Mouse (Mus musculus): ENCODE measurements around the gene Gkap1. TPM values are rescaled to one million over a fixed set of nuclear protein-coding genes. Genes with fewer than 3 reads are reported as not detected.

Gkap1 gene
- total RNA-seq, 2 experiments from 2014 or later: 10.9 to 20.2 TPM

DNA sequence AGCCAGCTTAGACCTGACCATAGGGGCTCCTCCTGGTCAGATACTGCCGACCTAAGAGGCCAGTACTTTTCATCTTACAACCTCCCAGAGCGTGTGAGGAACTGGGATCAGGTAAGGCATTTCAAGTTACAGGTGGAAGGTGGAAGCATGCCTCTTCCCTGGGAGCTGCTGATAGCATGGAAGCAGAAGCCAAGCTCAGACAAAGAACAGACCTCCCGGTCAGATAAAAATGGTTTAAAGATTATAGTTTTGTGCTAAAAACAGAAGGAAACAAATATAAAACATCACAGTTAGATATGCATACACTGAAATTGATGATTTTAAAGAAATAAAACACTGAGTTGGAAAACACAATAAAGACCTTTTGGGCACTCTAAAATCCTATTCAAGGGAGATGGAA, 8.6 kb downstream of the Gkap1 start:
- no peak for ATAC-seq (replicated peaks; ENCODE audit: poor library complexity)

GRCm38 (mm10) chr13:58263546-58263945, 12.0 kb downstream of the Gkap1 start:
- ATAC-seq (replicated peaks; ENCODE audit: poor library complexity): peak; percentile 76

DNA sequence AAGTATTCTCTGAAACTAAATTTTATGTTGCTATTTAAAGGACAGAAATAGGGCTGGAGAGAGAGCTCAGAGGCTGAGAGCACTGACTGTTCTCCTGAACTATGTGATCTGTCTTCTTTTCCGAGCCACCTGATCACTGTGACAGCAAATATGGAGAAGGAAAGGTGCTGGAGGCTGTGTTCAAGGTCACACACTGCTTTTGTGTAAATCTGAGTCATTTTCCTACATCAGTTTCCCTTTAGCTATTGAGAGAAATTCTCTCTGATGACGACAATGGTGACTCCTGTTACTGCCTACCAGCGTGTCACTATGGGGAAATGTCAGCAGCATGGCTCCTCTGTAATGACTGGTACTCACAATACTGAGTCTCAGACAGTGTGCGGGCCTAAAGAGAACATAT, 13.8 kb downstream of the Gkap1 start:
- ATAC-seq (replicated peaks; ENCODE audit: poor library complexity): no peak

DNA sequence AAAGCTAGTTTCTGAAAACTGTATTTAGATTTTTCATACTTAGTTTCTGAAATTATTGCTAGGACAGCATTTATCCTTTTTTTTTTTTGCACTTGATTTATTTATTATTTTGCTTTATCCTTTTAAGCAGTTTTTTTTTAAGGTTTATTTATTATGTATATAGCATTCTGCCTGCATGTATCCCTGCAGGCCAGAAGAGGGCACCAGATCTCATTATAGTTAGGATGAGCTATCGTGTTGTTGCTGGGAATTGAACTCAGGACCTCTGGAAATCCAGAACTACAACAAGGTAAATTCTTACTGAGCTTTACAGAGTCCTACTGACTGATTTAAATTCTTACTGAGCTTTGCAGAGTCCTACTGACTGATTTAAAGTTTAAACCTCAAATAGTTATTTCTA, 22.2 kb downstream of the Gkap1 start:
- no peak for ATAC-seq (replicated peaks; ENCODE audit: poor library complexity)

- no peak for ATAC-seq (replicated peaks; ENCODE audit: poor library complexity)
Observed at GRCm38 (mm10) chr13:58248957-58249356, 26.5 kb downstream of the Gkap1 start.

GRCm38 (mm10) chr13:58236536-58236935, 39.0 kb downstream of the Gkap1 start:
- no peak for ATAC-seq (replicated peaks; ENCODE audit: poor library complexity)

GRCm38 (mm10) chr13:58232611-58233010, 42.9 kb downstream of the Gkap1 start:
- peak; percentile 80 for ATAC-seq (replicated peaks; ENCODE audit: poor library complexity)

GRCm38 (mm10) chr13:58232070-58232469, 43.4 kb downstream of the Gkap1 start:
- no peak for ATAC-seq (replicated peaks; ENCODE audit: poor library complexity)

GRCm38 (mm10) chr13:58228624-58229023, 46.9 kb downstream of the Gkap1 start:
- peak; percentile 39 for ATAC-seq (replicated peaks; ENCODE audit: poor library complexity)

GRCm38 (mm10) chr13:58225694-58226093, 49.8 kb downstream of the Gkap1 start:
- ATAC-seq (replicated peaks; ENCODE audit: poor library complexity): no peak

DNA sequence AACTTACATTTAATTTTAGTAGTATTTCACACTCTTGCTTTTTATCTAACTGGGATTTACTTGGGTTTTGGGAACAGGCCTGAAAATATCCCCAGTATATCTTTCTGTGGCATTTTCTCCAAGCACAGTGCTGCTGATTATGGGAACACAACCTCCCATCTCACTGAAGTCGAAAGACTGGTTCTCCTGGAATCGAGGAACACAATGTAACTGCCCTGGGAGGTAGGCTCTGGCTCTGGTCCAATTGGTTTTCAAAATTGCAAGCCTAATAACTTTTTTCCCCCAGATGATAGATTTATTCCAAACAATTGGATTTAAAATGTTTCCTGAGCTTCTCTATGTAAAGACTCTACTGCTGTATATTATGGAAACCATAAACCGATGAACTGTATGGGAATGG, 55.3 kb downstream of the Gkap1 start:
- ATAC-seq (replicated peaks; ENCODE audit: poor library complexity): no peak

DNA sequence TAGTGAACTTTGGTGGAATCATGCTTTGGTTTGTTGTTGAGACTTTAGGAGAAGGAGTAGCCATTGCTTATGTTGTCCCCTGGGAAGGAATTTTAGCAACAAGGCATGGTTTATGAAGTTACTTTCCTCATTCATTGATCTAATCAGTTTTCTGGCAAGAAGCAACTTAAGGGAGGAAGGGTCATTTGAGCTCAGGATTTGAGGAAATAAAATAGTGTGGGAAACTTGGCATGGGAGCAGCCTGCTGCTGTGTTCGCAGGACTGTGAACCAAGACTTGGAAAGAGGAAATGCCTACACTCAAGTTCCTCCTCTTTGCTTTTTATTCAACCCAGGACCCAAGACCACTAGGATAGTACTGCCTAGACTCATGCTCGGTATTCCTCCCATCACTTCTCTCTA, 58.0 kb downstream of the Gkap1 start:
- no peak for ATAC-seq (replicated peaks; ENCODE audit: poor library complexity)

GRCm38 (mm10) chr13:58216395-58216794, 59.1 kb downstream of the Gkap1 start:
- no peak for ATAC-seq (replicated peaks; ENCODE audit: poor library complexity)

- ATAC-seq (replicated peaks; ENCODE audit: poor library complexity): peak; percentile 90
Observed at GRCm38 (mm10) chr13:58215592-58216341, 59.7 kb downstream of the Gkap1 start, which contains the start of gene Ubqln1. Ubqln1 (minus strand) TSS chr13:58215653.

DNA sequence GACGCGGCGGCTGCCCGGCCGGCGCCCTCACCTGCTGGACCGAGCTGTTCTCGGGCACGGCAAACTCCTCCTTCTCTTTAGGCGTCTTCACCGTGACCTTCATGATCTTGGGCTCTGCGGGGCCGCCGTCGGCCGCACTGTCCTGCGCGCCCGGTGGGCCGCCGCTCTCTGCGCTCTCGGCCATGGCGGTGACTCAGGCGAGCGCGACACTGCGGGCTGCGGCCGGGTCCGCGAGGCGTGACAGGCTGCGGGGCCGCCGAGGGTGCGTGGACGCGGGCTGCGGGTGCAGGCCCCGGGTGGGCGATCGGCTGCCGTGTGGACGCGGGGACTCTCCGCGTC, 60.3 kb downstream of the Gkap1 start:
- no peak for ATAC-seq (replicated peaks; ENCODE audit: poor library complexity)

DNA sequence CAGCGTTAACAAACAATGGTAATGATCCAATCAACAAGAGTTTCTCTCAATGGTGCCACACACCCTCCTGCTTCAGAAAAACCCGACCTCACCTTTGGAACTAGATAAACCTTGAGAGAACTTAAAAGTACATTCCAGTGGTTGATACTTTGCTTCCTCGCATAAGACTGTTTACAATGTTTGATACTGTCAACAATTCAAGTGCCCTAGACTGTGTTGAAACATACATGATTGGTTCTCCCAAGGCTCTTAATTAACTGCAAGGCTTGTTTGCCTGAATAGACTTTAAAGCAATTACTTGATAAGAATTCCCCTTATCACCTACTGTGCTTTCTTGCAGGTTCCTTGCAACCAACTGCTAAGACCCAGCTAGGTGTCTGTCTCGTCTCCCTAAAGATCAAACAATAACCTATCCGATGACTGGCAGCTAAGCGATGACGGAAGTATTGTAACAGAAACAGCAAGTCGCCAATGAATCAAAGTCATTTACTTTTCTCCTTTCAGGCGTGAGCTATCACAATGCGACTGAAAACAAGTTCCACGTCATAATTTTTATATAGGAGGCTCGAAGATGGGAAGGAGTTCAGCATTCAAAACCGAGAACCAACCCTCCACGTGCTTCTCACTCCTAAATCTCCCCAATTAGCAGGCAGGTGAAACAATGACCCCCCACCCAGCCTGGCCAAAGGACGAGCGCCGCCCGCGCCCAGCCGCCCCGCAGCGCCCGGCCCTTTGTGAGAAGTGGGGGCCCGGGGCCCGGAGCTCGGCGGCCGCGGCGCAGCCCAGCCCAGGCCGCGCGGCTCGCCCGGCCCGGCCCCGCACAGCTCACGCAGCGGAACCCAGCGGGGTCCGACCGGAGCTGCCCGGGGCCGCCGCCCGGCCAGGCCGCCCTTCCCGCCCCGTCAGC, 60.9 kb downstream of the Gkap1 start:
- 0 out of 2 replicates have a peak, but pooled peaks have one; percentile 7 for ATAC-seq (replicated peaks; ENCODE audit: poor library complexity)

- no peak for ATAC-seq (replicated peaks; ENCODE audit: poor library complexity)
Observed at GRCm38 (mm10) chr13:58213801-58214200, 61.7 kb downstream of the Gkap1 start.

- no peak for ATAC-seq (replicated peaks; ENCODE audit: poor library complexity)
Observed at GRCm38 (mm10) chr13:58212530-58212929, 63.0 kb downstream of the Gkap1 start.

GRCm38 (mm10) chr13:58210441-58210840, 65.1 kb downstream of the Gkap1 start:
- ATAC-seq (replicated peaks; ENCODE audit: poor library complexity): peak; percentile 37; the same call in 1 of the 2 replicates

DNA sequence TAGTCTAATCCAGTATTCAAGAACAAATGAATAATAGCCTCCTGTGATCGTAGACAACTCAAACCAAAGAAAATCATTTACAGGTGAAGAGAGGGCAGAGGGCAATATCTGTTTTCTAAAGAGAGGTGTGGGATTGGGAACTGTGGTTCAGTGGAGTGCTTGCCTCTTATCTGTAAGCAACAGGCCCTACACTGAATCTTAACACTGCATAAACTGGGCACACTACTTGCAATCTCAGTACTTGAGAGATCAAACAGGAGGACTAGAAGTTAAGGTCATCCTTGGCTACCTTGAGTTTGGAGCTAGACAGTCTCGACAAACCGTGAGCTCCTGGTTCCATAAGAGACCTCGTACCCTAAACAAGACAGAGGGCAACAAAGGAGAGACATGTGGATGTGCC, 69.4 kb downstream of the Gkap1 start:
- 0 out of 2 replicates have a peak, but pooled peaks have one; percentile 41 for ATAC-seq (replicated peaks; ENCODE audit: poor library complexity)

DNA sequence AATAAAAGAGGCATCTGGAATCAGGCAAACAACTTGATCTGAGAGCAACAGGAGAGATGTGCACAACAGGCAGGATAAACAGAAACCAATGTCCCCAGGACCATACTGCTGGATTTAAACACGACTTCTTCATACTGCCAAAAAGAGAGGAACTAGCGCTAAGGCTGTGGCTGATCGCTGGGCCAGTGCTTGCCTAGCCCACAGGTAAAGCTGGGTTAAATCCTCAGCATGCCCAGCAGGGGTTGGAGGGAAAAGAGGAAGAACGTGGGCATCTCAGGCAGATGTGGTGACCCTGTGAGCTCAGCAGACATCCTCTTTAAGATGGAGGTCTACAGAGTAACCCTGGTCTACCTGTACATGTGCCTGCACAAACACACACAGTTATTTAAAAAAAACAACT, 70.5 kb downstream of the Gkap1 start:
- peak; percentile 88 for ATAC-seq (replicated peaks; ENCODE audit: poor library complexity)

GRCm38 (mm10) chr13:58204202-58204601, 71.3 kb downstream of the Gkap1 start:
- no peak for ATAC-seq (replicated peaks; ENCODE audit: poor library complexity)
